Mouse (Mus musculus): ENCODE data around the gene Mindy3.

- TF ChIP-seq GATA1 (IDR thresholded peaks at IDR 0.05; ENCODE audit: borderline replicate concordance, low read length) (no peak), FLI1 (IDR thresholded peaks at IDR 0.05; ENCODE audit: low read length) (no peak)
Measured at GRCm38 (mm10) chr2:12301431-12302170, 117.7 kb downstream of the Mindy3 start, which contains the start of gene Itga8.

Measured in megakaryocyte, embryonic 14.5 days (primary cell).